Mouse (Mus musculus) heart, embryonic 13.5 days (tissue): ENCODE measurements at regions not wholly inside any gene's neighbourhood (a gene's known extent, or its start where the extent isn't known, plus 50 kb on each side); places are given as distances from the start of the nearest gene placed in this dataset.

Source experiments
- ATAC-seq: fragments of 200-750 bp; cut with Nextera tagmentation; 2 replicates; pipeline ENCODE4 v1.8.0; 2017; ENCODE audit warnings: moderate TSS enrichment; ENCODE audit not compliant: insufficient number of reproducible peaks, low FRiP score, low TSS enrichment; ENCODE audit errors: extremely low read depth
- H3K27ac ChIP-seq: fragments of 300-500 bp; sonication (generic); replicated peaks from 2 replicates; pipeline ENCODE4 v1.5.1; 2015; ENCODE audit warnings: moderate library complexity, mild to moderate bottlenecking, inconsistent platforms
- H3K27me3 ChIP-seq: fragments of 300-500 bp; sonication (generic); replicated peaks from 2 replicates; pipeline ENCODE4 v1.6.1; 2015; ENCODE audit warnings: mild to moderate bottlenecking, inconsistent platforms
- H3K36me3 ChIP-seq: fragments of 300-500 bp; sonication (generic); 2 replicates; pipeline ENCODE4 v1.6.1; 2015; ENCODE audit warnings: mild to moderate bottlenecking, inconsistent platforms
- H3K4me1 ChIP-seq: fragments of 300-500 bp; sonication (generic); 2 replicates; pipeline ENCODE4 v1.6.1; 2015; ENCODE audit warnings: inconsistent platforms
- H3K4me2 ChIP-seq: fragments of 300-500 bp; sonication (generic); 2 replicates; pipeline ENCODE4 v1.6.1; 2015; ENCODE audit warnings: inconsistent platforms, mild to moderate bottlenecking, moderate library complexity
- H3K4me3 ChIP-seq: fragments of 300-500 bp; sonication (generic); 2 replicates; pipeline ENCODE4 v1.5.1; 2015; ENCODE audit warnings: moderate library complexity, mild to moderate bottlenecking, inconsistent platforms
- H3K9ac ChIP-seq: fragments of 300-500 bp; sonication (generic); 2 replicates; pipeline ENCODE4 v1.6.1; 2015; ENCODE audit warnings: inconsistent platforms, mild to moderate bottlenecking, moderate library complexity
- H3K9me3 ChIP-seq: fragments of 300-500 bp; sonication (generic); 2 replicates; pipeline ENCODE4 v1.6.1; 2016; ENCODE audit warnings: inconsistent platforms
- WGBS: fragments of 180-500 bp; shearing (Covaris S2); methylation state at CpG from one replicate; pipeline ENCODE4 v1.1.7; 2015; ENCODE audit warnings: mixed read lengths; 5-methylcytosine and 5-hydroxymethylcytosine counted together

- Histone ChIP-seq H3K4me2 (no peak overlapping the region), H3K9ac (no peak overlapping the region), H3K27me3 (no peaks in the 10 kb centered on the region; the same call in 1 of the 2 replicates), H3K9me3 (no peaks in the 10 kb centered on the region), H3K36me3 (no peaks in the 10 kb centered on the region), H3K4me3 (no peak overlapping the region), H3K27ac (no peak overlapping the region), H3K4me1 (no peaks in the 10 kb centered on the region)
- no peak for ATAC-seq
- 75% methylated on average over 14 of the region's 14 CpGs for WGBS
Measured at GRCm38 (mm10) chr15:87375596-87376194, 168.4 kb upstream of the Fam19a5 start.

DNA sequence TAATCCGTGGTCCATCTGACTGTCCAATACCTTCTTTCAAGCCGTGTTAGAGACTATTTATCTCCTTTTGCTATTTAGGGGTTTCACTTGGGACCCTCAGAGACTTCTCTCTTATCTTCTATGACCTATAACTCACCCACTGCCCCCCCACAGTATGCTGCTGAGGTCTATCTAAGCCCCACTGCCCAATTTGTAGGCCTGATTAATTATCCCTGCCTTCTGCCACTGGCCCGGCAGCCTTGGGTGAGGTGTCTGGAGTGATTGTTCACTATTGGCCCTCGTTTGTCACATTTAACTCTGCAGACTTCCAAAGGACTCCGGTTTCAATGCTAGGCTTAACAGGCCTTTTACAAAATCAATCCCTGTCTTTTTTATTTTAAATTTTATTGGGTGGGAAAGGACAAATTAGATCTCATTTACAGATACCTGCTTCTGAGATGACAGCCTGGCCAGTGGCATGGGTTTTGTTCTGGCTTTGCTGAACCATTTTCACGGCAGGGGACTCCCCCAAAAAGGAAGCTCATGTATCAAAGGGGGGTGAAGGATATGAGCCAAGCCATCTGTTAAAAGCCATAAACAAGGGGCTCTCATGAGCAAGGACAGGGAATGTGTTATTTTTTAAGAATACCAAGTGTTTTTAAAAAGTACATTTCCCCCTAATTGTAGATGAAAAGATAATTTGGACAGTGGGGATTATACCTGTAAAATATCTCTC, 160.4 kb upstream of the Fam19a5 start:
- H3K4me2 ChIP-seq, result no peak overlapping the region
- 57% methylated on average over 6 of the region's 6 CpGs for WGBS
- H3K4me1 ChIP-seq, result no peaks in the 10 kb centered on the region
- H3K36me3 ChIP-seq, result no peaks in the 10 kb centered on the region
- no peak overlapping the region for H3K4me3 ChIP-seq
- H3K27me3 ChIP-seq, result no peaks in the 10 kb centered on the region
- H3K9me3 ChIP-seq, result no peaks in the 10 kb centered on the region
- no peak overlapping the region for H3K27ac ChIP-seq
- ATAC-seq, result no peak
- no peak overlapping the region for H3K9ac ChIP-seq

DNA sequence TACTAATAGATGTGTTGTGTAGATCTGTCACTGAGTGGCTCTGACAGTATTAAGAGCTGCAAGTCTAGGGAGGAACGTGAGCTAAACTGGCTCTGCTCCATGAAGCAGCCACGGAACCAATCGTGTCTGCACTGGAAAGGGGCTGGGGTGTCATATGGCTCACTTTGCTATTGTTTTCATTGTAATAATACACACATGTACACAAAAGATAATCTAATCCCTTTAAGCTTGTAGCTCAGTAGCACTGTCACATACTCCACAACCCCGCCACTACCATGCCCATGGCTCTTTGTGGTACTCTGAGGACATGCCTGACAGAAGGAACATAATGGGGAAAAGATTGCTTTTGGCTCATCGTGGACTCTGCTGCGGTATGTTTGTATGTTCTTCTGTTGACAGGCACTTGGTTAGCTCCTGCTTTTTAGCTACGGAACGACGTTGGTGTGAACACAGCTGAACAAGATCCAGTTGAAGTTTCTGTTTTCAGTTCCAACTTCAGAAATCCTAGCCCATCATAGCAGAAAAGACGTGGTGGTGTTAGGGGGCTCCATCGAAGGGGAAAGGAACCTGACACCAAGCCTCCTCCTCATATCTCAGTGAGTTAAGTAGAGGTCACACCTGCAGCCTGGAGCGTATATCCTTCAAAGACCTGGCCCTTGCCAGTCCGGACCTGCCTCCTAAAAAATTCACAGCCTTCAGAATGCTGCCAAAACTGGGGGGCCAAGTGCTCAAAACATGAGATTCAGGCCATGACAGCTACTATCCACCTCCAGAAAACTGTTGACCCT, 159.6 kb upstream of the Fam19a5 start:
- no peak overlapping the region for H3K27ac ChIP-seq
- no peak overlapping the region for H3K9ac ChIP-seq
- no peaks in the 10 kb centered on the region for H3K36me3 ChIP-seq
- no peaks in the 10 kb centered on the region for H3K27me3 ChIP-seq
- H3K4me1 ChIP-seq, result no peaks in the 10 kb centered on the region
- 63% methylated on average over 13 of the region's 13 CpGs for WGBS
- no peaks in the 10 kb centered on the region for H3K9me3 ChIP-seq
- H3K4me2 ChIP-seq, result no peak overlapping the region
- no peak for ATAC-seq
- no peak overlapping the region for H3K4me3 ChIP-seq

DNA sequence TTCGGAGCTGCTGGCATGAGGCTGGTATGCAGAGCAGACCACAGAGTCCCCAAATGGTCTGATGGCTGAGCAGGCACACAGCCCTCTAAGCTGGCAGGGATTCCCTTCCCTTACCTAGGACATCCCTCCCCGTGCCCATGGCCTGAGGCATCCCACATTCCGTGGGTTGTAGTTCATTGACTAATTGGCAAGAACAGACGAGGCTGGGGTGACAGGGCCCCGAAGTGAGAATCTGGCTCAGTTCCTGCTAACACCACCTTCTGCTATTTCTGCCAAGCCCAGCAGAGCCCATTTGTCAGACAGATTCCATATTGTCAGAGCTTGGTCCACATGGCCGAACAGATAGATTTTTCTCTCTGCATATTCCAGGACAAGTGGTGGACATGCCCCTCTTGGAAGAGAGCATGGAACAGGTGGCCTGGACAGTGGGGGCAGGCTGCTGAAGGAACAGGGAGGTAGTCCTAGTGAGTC, 157.6 kb upstream of the Fam19a5 start:
- Histone ChIP-seq H3K36me3 (no peaks in the 10 kb centered on the region), H3K4me1 (no peaks in the 10 kb centered on the region), H3K4me2 (no peak overlapping the region), H3K9me3 (no peaks in the 10 kb centered on the region), H3K4me3 (no peak overlapping the region), H3K27ac (no peak overlapping the region), H3K9ac (no peak overlapping the region), H3K27me3 (no peaks in the 10 kb centered on the region)
- WGBS, result 77% methylated on average over 6 of the region's 6 CpGs
- ATAC-seq, result no peak

DNA sequence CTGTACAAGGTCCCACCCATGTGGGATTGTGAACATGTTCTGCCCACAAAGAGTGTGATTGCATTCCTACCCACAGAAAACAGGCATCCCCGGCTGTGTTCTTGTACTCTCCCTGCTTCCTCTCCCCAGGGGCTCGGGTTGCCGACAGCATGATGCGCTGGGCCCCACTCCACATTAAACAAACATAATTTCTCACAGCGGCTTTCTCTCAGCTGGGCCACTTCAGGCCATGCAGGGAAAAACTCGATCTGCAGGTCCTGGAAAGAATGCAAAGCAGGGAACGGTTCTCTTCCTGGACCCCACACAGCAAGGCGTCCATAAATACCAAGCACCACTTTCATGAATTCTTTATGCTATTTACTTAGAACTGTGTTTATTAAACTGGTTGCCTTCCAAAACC, 152.7 kb upstream of the Fam19a5 start:
- no peak for ATAC-seq
- Histone ChIP-seq H3K9ac (no peak overlapping the region), H3K27me3 (no peaks in the 10 kb centered on the region), H3K4me3 (no peak overlapping the region), H3K4me1 (no peaks in the 10 kb centered on the region), H3K36me3 (no peaks in the 10 kb centered on the region), H3K4me2 (no peak overlapping the region), H3K9me3 (no peaks in the 10 kb centered on the region), H3K27ac (no peak overlapping the region)
- WGBS, result 43% methylated on average over 8 of the region's 8 CpGs

DNA sequence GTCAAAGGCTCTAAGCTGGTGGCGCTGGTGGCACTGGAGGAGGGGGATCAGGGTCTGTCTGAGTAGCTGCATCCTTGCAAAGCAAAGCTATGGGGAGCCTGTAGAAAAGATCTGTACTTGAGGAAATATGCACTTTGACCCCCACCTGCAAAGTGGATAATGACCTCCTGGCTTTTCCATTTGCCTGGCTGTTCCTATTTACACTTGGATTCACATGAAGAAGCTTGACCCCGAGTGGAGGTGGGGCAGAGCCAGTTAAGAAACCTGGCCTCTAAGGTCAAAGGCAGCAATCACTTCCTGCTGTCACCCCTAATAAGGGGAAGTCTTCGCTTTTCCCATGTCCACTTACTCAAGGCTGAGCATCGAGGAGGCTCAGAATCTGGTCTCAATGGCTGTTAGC, 145.7 kb upstream of the Fam19a5 start:
- H3K27ac ChIP-seq, result no peak overlapping the region
- no peak for ATAC-seq
- H3K27me3 ChIP-seq, result no peaks in the 10 kb centered on the region
- peaks cover 4% of the 10 kb centered on the region; the same call in 1 of the 2 replicates for H3K9me3 ChIP-seq
- H3K36me3 ChIP-seq, result no peaks in the 10 kb centered on the region
- 70% methylated on average over 4 of the region's 4 CpGs for WGBS
- no peak overlapping the region for H3K4me2 ChIP-seq
- no peak overlapping the region for H3K9ac ChIP-seq
- H3K4me3 ChIP-seq, result no peak overlapping the region
- no peaks in the 10 kb centered on the region for H3K4me1 ChIP-seq

- no peak overlapping the region for H3K4me2 ChIP-seq
- H3K9me3 ChIP-seq, result 0 out of 2 replicates have a peak, but pooled peaks cover under 1% of the 10 kb centered on the region
- H3K4me1 ChIP-seq, result no peaks in the 10 kb centered on the region
- H3K27ac ChIP-seq, result no peak overlapping the region
- H3K9ac ChIP-seq, result no peak overlapping the region
- no peak overlapping the region for H3K4me3 ChIP-seq
- no peak for ATAC-seq
- WGBS, result 79% methylated on average over 5 of the region's 5 CpGs
- no peaks in the 10 kb centered on the region for H3K27me3 ChIP-seq
- H3K36me3 ChIP-seq, result no peaks in the 10 kb centered on the region
Measured at GRCm38 (mm10) chr15:87405689-87406088, 138.4 kb upstream of the Fam19a5 start.

GRCm38 (mm10) chr15:87411978-87412377, 132.1 kb upstream of the Fam19a5 start:
- 31% methylated on average over 12 of the region's 12 CpGs for WGBS
- no peak overlapping the region for H3K4me3 ChIP-seq
- no peaks in the 10 kb centered on the region for H3K27me3 ChIP-seq
- H3K9ac ChIP-seq, result no peak overlapping the region
- no peaks in the 10 kb centered on the region for H3K36me3 ChIP-seq
- H3K4me1 ChIP-seq, result peaks cover 18% of the 10 kb centered on the region
- no peak overlapping the region for H3K4me2 ChIP-seq
- H3K27ac ChIP-seq, result no peak overlapping the region
- no peaks in the 10 kb centered on the region for H3K9me3 ChIP-seq
- no peak for ATAC-seq

DNA sequence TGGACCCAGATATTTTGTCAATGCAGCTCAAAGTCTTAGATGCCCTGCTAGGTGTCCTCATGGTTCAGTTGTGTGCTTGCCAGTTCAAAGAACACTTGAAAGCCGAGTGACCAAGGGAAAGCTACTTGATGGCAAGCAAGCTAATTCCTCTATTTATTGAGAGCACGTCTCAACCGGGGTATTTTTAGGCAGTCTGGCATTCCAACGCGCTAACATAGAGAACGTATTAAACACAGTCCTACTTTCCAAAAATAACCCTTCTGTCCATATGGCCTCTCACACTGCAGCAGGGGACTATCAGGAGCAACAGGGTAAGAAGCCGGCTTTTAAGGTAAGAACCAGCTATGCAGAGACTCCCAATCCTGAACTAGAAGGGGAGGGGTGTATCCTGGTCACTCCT, 128.1 kb upstream of the Fam19a5 start:
- Histone ChIP-seq H3K4me2 (0 out of 2 replicates have a peak overlapping the region, but pooled peaks have one; percentile 16), H3K36me3 (no peaks in the 10 kb centered on the region), H3K4me1 (peaks cover 18% of the 10 kb centered on the region), H3K27me3 (no peaks in the 10 kb centered on the region), H3K9ac (no peak overlapping the region), H3K9me3 (no peaks in the 10 kb centered on the region), H3K4me3 (no peak overlapping the region), H3K27ac (peak overlapping the region; percentile 15; the same call in 1 of the 2 replicates)
- WGBS, result 31% methylated on average over 7 of the region's 7 CpGs
- ATAC-seq, result no peak

DNA sequence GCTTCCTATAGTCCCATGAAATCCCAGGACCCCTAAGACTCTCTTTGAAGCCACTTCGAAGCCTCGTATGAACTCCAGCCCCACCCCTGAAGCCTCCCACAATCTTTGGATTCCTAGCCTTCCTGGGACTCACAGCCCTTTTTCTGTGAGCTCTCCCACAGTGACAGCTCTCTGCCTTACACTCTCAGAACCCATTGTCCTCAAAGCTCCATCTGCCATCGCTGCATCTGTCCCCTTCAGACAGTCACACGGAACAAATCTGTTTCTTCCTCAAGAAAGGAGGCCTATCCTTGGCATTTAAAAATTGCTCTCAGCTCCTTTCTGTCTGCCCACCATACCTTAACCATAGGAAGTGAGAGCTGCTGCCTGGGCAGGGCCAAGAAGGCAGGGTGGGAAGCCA, 122.4 kb upstream of the Fam19a5 start:
- no peak overlapping the region for H3K4me2 ChIP-seq
- ATAC-seq, result no peak
- H3K4me1 ChIP-seq, result peaks cover under 1% of the 10 kb centered on the region; the same call in 1 of the 2 replicates
- WGBS, result 79% methylated on average over 4 of the region's 4 CpGs
- H3K4me3 ChIP-seq, result no peak overlapping the region
- H3K27me3 ChIP-seq, result no peaks in the 10 kb centered on the region
- no peaks in the 10 kb centered on the region for H3K9me3 ChIP-seq
- H3K9ac ChIP-seq, result no peak overlapping the region
- H3K36me3 ChIP-seq, result no peaks in the 10 kb centered on the region
- no peak overlapping the region for H3K27ac ChIP-seq

- no peak overlapping the region for H3K9ac ChIP-seq
- no peak for ATAC-seq
- no peaks in the 10 kb centered on the region for H3K36me3 ChIP-seq
- no peaks in the 10 kb centered on the region for H3K27me3 ChIP-seq
- no peak overlapping the region for H3K4me3 ChIP-seq
- 0 out of 2 replicates have a peak, but pooled peaks cover 4% of the 10 kb centered on the region for H3K9me3 ChIP-seq
- H3K27ac ChIP-seq, result no peak overlapping the region
- WGBS, result 74% methylated on average over 6 of the region's 6 CpGs
- H3K4me1 ChIP-seq, result no peaks in the 10 kb centered on the region
- no peak overlapping the region for H3K4me2 ChIP-seq
Measured at GRCm38 (mm10) chr15:87433306-87433705, 110.8 kb upstream of the Fam19a5 start.
